Mouse (Mus musculus) G1E (cell line): Measurements from ENCODE around the gene Epm2aip1. TPM values are rescaled to one million over a fixed set of nuclear protein-coding genes. Genes with fewer than 3 reads are reported as not detected.

Experiments
- ATAC-seq: 2 replicates; pipeline ENCODE4 v1.8.0; 2016; ENCODE audit warnings: mild to moderate bottlenecking; ENCODE audit not compliant: insufficient number of reproducible peaks, poor library complexity, low FRiP score, severe bottlenecking; ENCODE audit errors: extremely low read depth
- DNase-seq: peaks from one replicate; pipeline ENCODE4 v3.0.0; 2012; ENCODE audit warnings: low spot score
- H3K27me3 ChIP-seq: 2 replicates; pipeline ENCODE4 v1.6.1; 2012; ENCODE audit warnings: mild to moderate bottlenecking, low read length, inconsistent platforms; ENCODE audit not compliant: insufficient read depth
- H3K36me3 ChIP-seq: replicated peaks from 2 replicates; pipeline ENCODE3; 2012; ENCODE audit warnings: mild to moderate bottlenecking, inconsistent platforms
- H3K4me1 ChIP-seq: 2 replicates; pipeline ENCODE4 v1.6.1; 2012; ENCODE audit warnings: low read depth, low read length, inconsistent platforms, mixed read lengths; ENCODE audit not compliant: insufficient read depth
- H3K4me3 ChIP-seq: 2 replicates; pipeline ENCODE4 v1.5.1; 2012; ENCODE audit warnings: low read depth, mild to moderate bottlenecking, inconsistent platforms, low read length, moderate library complexity, mixed read lengths
- H3K9me3 ChIP-seq: replicated peaks from 2 replicates; pipeline ENCODE4 v1.6.1; 2012; ENCODE audit warnings: inconsistent platforms
- CTCF ChIP-seq: IDR thresholded peaks from 2 replicates; pipeline ENCODE4 v1.5.1; 2012; ENCODE audit warnings: low read depth, low read length, inconsistent platforms, mixed read lengths
- GATA1 ChIP-seq: IDR thresholded peaks from 2 replicates; pipeline ENCODE4 v1.6.1; 2012; ENCODE audit warnings: borderline replicate concordance, low read length, inconsistent platforms, mixed read lengths
- GATA2 ChIP-seq: IDR thresholded peaks from 2 replicates; pipeline ENCODE4 v1.6.1; 2012; ENCODE audit warnings: low read depth, low read length, inconsistent platforms, borderline replicate concordance
- POLR2AphosphoS5 ChIP-seq: IDR thresholded peaks from 2 replicates; pipeline ENCODE4 v1.6.1; 2012; ENCODE audit warnings: low read depth, low read length, inconsistent platforms; ENCODE audit not compliant: insufficient replicate concordance
- TAL1 ChIP-seq: conservative IDR thresholded peaks from 2 replicates; pipeline ENCODE4 v1.6.1; 2012; ENCODE audit warnings: low read depth, low read length, inconsistent platforms, mixed read lengths
- polyA plus RNA-seq: library from polyadenylated mRNA; stranded (reverse); fragments of >175 nt; gene quantifications from 2 replicates; pipeline ENCODE4 v1.2.3, GENCODE M21; 2012
- total RNA-seq, 2 experiments: library from RNA; stranded (forward) in 1 of 2; stranded (reverse) in 1 of 2; fragments of 200-1000 nt in 1 of 2; fragments of >200 nt in 1 of 2; fragmentation: Nextera tagmentation in 1 of 2; gene quantifications; 2 replicates each; pipeline ENCODE4 v1.2.3; 2014 to 2017

Gene Epm2aip1
- 64.7 and 67.6 TPM in 2 replicates for total RNA-seq (2014; fragmentation: Nextera tagmentation)
- 19.6 and 29.1 TPM in 2 replicates for total RNA-seq (2017)
- polyA plus RNA-seq = 3.3 and 3.4 TPM in 2 replicates

GRCm38 (mm10) chr9:111271434-111272160, at the start of gene Epm2aip1, which contains the start of gene Mlh1:
TSS of gene Epm2aip1 (plus strand) at chr9:111271929.
TSS of gene Mlh1 (minus strand) at chr9:111271791.
- H3K9me3 ChIP-seq = no peaks in the 10 kb centered on the region
- TF ChIP-seq CTCF (no peak), TAL1 (no peak), POLR2AphosphoS5 (no peak), GATA2 (no peak), GATA1 (no peak)
- ATAC-seq (peak; percentile 93), DNase-seq (peak; percentile 97)
- H3K4me1 ChIP-seq = peaks cover 29% of the 10 kb centered on the region
- no peaks in the 10 kb centered on the region for H3K27me3 ChIP-seq
- peak within 1 kb of the TSS; percentile 81 for H3K4me3 ChIP-seq
- peaks cover 37% of the 10 kb centered on the region for H3K36me3 ChIP-seq

- H3K9me3 ChIP-seq = no peaks in the 10 kb centered on the region
- no peaks in the 10 kb centered on the region for H3K27me3 ChIP-seq
- H3K4me3 ChIP-seq = no peak overlapping the region
- TF ChIP-seq GATA2 = no peak
- TF ChIP-seq TAL1 = no peak
- TF ChIP-seq CTCF = no peak
- no peak for TF ChIP-seq GATA1
- no peak for TF ChIP-seq POLR2AphosphoS5
- no peak for DNase-seq
- no peaks in the 10 kb centered on the region for H3K4me1 ChIP-seq
- peaks cover 83% of the 10 kb centered on the region for H3K36me3 ChIP-seq
- no peak for ATAC-seq
Observed at GRCm38 (mm10) chr9:111223406-111223805, 48.3 kb upstream of the Epm2aip1 start.

GRCm38 (mm10) chr9:111228446-111228845, 43.3 kb upstream of the Epm2aip1 start:
- DNase-seq = no peak
- Histone ChIP-seq H3K9me3 (no peaks in the 10 kb centered on the region), H3K36me3 (peaks cover 87% of the 10 kb centered on the region), H3K4me3 (no peak overlapping the region), H3K4me1 (no peaks in the 10 kb centered on the region), H3K27me3 (no peaks in the 10 kb centered on the region)
- no peak for TF ChIP-seq TAL1
- TF ChIP-seq GATA2 = no peak
- TF ChIP-seq GATA1 = no peak
- TF ChIP-seq CTCF = no peak
- TF ChIP-seq POLR2AphosphoS5 = no peak
- no peak for ATAC-seq

GRCm38 (mm10) chr9:111234701-111235100, 37.0 kb upstream of the Epm2aip1 start:
- Histone ChIP-seq H3K4me1 (no peaks in the 10 kb centered on the region), H3K36me3 (peaks cover 90% of the 10 kb centered on the region), H3K4me3 (no peak overlapping the region), H3K9me3 (no peaks in the 10 kb centered on the region), H3K27me3 (no peaks in the 10 kb centered on the region)
- ATAC-seq = no peak
- TF ChIP-seq POLR2AphosphoS5 (no peak), CTCF (no peak), GATA1 (no peak), TAL1 (no peak), GATA2 (no peak)
- DNase-seq = no peak

GRCm38 (mm10) chr9:111237726-111238125, 34.0 kb upstream of the Epm2aip1 start:
- H3K4me1 ChIP-seq = no peaks in the 10 kb centered on the region
- H3K36me3 ChIP-seq = peaks cover 91% of the 10 kb centered on the region
- H3K27me3 ChIP-seq = no peaks in the 10 kb centered on the region
- DNase-seq (no peak), ATAC-seq (no peak)
- H3K9me3 ChIP-seq = no peaks in the 10 kb centered on the region
- no peak overlapping the region for H3K4me3 ChIP-seq
- TF ChIP-seq TAL1 (no peak), POLR2AphosphoS5 (no peak), GATA2 (no peak), GATA1 (no peak), CTCF (no peak)

- H3K36me3 ChIP-seq = peaks cover 90% of the 10 kb centered on the region
- ATAC-seq (no peak), DNase-seq (no peak)
- no peaks in the 10 kb centered on the region for H3K4me1 ChIP-seq
- TF ChIP-seq GATA1 (no peak), CTCF (no peak), GATA2 (no peak), TAL1 (no peak), POLR2AphosphoS5 (no peak)
- no peak overlapping the region for H3K4me3 ChIP-seq
- no peaks in the 10 kb centered on the region for H3K9me3 ChIP-seq
- no peaks in the 10 kb centered on the region for H3K27me3 ChIP-seq
Observed at GRCm38 (mm10) chr9:111239821-111240220, 31.9 kb upstream of the Epm2aip1 start.
